Mouse (Mus musculus): ENCODE results near the gene Pou2f2. TPM values are rescaled to one million over a fixed set of nuclear protein-coding genes. Genes with fewer than 3 reads are reported as not detected.

Pou2f2 gene
- polyA plus RNA-seq, 1 experiment from 2014 or later: 0.52 TPM

- Histone ChIP-seq H3K27ac (replicated peaks) (no peak overlapping the region), H3K36me3 (ENCODE audit: control insufficient read depth, insufficient read depth, low read length) (no peaks in the 10 kb centered on the region), H3K9me3 (ENCODE audit: control insufficient read depth, low read length) (no peaks in the 10 kb centered on the region), H3K4me2 (replicated peaks; ENCODE audit: low read depth) (0 out of 2 replicates have a peak overlapping the region, but pooled peaks have one; percentile 20), H3K4me1 (replicated peaks; ENCODE audit: control insufficient read depth, insufficient read depth) (no peaks in the 10 kb centered on the region), H3K27me3 (ENCODE audit: control insufficient read depth, insufficient read depth, low read length) (peaks cover 11% of the 10 kb centered on the region), H3K4me3 (ENCODE audit: low read depth, low read length) (0 out of 2 replicates have a peak overlapping the region, but pooled peaks have one; percentile 4), H3K9ac (ENCODE audit: low read length) (no peak overlapping the region)
- WGBS: 6% methylated on average over 24 of the region's 25 CpGs
- DNase-seq (ENCODE audit: low spot score) (no peak), ATAC-seq (ENCODE audit: low FRiP score, low TSS enrichment) (no peak)
- TF ChIP-seq CTCF (IDR thresholded peaks at IDR 0.05; ENCODE audit: low read depth) (no peak), EP300 (optimal IDR thresholded peaks at IDR 0.05) (no peak)
Measured at GRCm38 (mm10) chr7:25132318-25132960, 47.1 kb downstream of the Pou2f2 start.

- ATAC-seq (ENCODE audit: low FRiP score, low TSS enrichment): no peak
- Histone ChIP-seq H3K4me2 (replicated peaks; ENCODE audit: low read depth) (no peak overlapping the region), H3K9me3 (ENCODE audit: control insufficient read depth, low read length) (no peaks in the 10 kb centered on the region), H3K27ac (replicated peaks) (no peak overlapping the region), H3K4me3 (ENCODE audit: low read depth, low read length) (no peak overlapping the region), H3K27me3 (ENCODE audit: control insufficient read depth, insufficient read depth, low read length) (peaks cover 11% of the 10 kb centered on the region), H3K9ac (ENCODE audit: low read length) (no peak overlapping the region), H3K4me1 (replicated peaks; ENCODE audit: control insufficient read depth, insufficient read depth) (no peaks in the 10 kb centered on the region), H3K36me3 (ENCODE audit: control insufficient read depth, insufficient read depth, low read length) (no peaks in the 10 kb centered on the region)
- 85% methylated on average over 11 of the region's 11 CpGs for WGBS
- no peak for DNase-seq (ENCODE audit: low spot score)
- TF ChIP-seq EP300 (optimal IDR thresholded peaks at IDR 0.05) (no peak), CTCF (IDR thresholded peaks at IDR 0.05; ENCODE audit: low read depth) (no peak)
Measured at GRCm38 (mm10) chr7:25131247-25131646, 48.3 kb downstream of the Pou2f2 start.

- DNase-seq (ENCODE audit: low spot score) (no peak), ATAC-seq (ENCODE audit: low FRiP score, low TSS enrichment) (no peak)
- TF ChIP-seq EP300 (optimal IDR thresholded peaks at IDR 0.05) (no peak), CTCF (IDR thresholded peaks at IDR 0.05; ENCODE audit: low read depth) (no peak)
- no peaks in the 10 kb centered on the region for H3K36me3 ChIP-seq (ENCODE audit: control insufficient read depth, insufficient read depth, low read length)
- H3K9ac ChIP-seq (ENCODE audit: low read length): no peak overlapping the region
- H3K4me2 ChIP-seq (replicated peaks; ENCODE audit: low read depth): no peak overlapping the region
- H3K27me3 ChIP-seq (ENCODE audit: control insufficient read depth, insufficient read depth, low read length): peaks cover 11% of the 10 kb centered on the region
- H3K4me1 ChIP-seq (replicated peaks; ENCODE audit: control insufficient read depth, insufficient read depth): no peaks in the 10 kb centered on the region
- no peaks in the 10 kb centered on the region for H3K9me3 ChIP-seq (ENCODE audit: control insufficient read depth, low read length)
- H3K4me3 ChIP-seq (ENCODE audit: low read depth, low read length): no peak overlapping the region
- H3K27ac ChIP-seq (replicated peaks): no peak overlapping the region
- WGBS: 80% methylated on average over 11 of the region's 11 CpGs
Measured at GRCm38 (mm10) chr7:25130565-25130964, 49.0 kb downstream of the Pou2f2 start.

- Histone ChIP-seq H3K27ac (replicated peaks) (no peak overlapping the region), H3K36me3 (ENCODE audit: control insufficient read depth, insufficient read depth, low read length) (no peaks in the 10 kb centered on the region), H3K9ac (ENCODE audit: low read length) (no peak overlapping the region), H3K27me3 (ENCODE audit: control insufficient read depth, insufficient read depth, low read length) (peaks cover 9% of the 10 kb centered on the region), H3K4me1 (replicated peaks; ENCODE audit: control insufficient read depth, insufficient read depth) (no peaks in the 10 kb centered on the region), H3K4me2 (replicated peaks; ENCODE audit: low read depth) (no peak overlapping the region), H3K4me3 (ENCODE audit: low read depth, low read length) (no peak overlapping the region), H3K9me3 (ENCODE audit: control insufficient read depth, low read length) (no peaks in the 10 kb centered on the region)
- WGBS: 44% methylated on average over 13 of the region's 13 CpGs
- DNase-seq (ENCODE audit: low spot score) (no peak), ATAC-seq (ENCODE audit: low FRiP score, low TSS enrichment) (no peak)
- no peak for TF ChIP-seq EP300 (optimal IDR thresholded peaks at IDR 0.05)
- no peak for TF ChIP-seq CTCF (IDR thresholded peaks at IDR 0.05; ENCODE audit: low read depth)
Measured at GRCm38 (mm10) chr7:25129390-25129979, 50.0 kb downstream of the Pou2f2 start.

- Histone ChIP-seq H3K27ac (replicated peaks) (no peak overlapping the region), H3K27me3 (ENCODE audit: control insufficient read depth, insufficient read depth, low read length) (peaks cover 9% of the 10 kb centered on the region), H3K9me3 (ENCODE audit: control insufficient read depth, low read length) (no peaks in the 10 kb centered on the region), H3K9ac (ENCODE audit: low read length) (no peak overlapping the region), H3K4me2 (replicated peaks; ENCODE audit: low read depth) (no peak overlapping the region), H3K4me1 (replicated peaks; ENCODE audit: control insufficient read depth, insufficient read depth) (no peaks in the 10 kb centered on the region), H3K4me3 (ENCODE audit: low read depth, low read length) (no peak overlapping the region), H3K36me3 (ENCODE audit: control insufficient read depth, insufficient read depth, low read length) (no peaks in the 10 kb centered on the region)
- WGBS: 57% methylated on average over 9 of the region's 9 CpGs
- TF ChIP-seq CTCF (IDR thresholded peaks at IDR 0.05; ENCODE audit: low read depth) (no peak), EP300 (optimal IDR thresholded peaks at IDR 0.05) (no peak)
- DNase-seq (ENCODE audit: low spot score) (no peak), ATAC-seq (ENCODE audit: low FRiP score, low TSS enrichment) (no peak)
Measured at GRCm38 (mm10) chr7:25127971-25128370, 51.6 kb downstream of the Pou2f2 start.

GRCm38 (mm10) chr7:25125716-25126281 is 53.7 kb downstream of the Pou2f2 start:
- 71% methylated on average over 10 of the region's 10 CpGs for WGBS
- H3K9ac ChIP-seq (ENCODE audit: low read length): no peak overlapping the region
- no peak overlapping the region for H3K4me3 ChIP-seq (ENCODE audit: low read depth, low read length)
- DNase-seq (ENCODE audit: low spot score): no peak
- no peak overlapping the region for H3K27ac ChIP-seq (replicated peaks)
- H3K9me3 ChIP-seq (ENCODE audit: control insufficient read depth, low read length): no peaks in the 10 kb centered on the region
- TF ChIP-seq CTCF (IDR thresholded peaks at IDR 0.05; ENCODE audit: low read depth): no peak
- no peak for TF ChIP-seq EP300 (optimal IDR thresholded peaks at IDR 0.05)
- no peaks in the 10 kb centered on the region for H3K4me1 ChIP-seq (replicated peaks; ENCODE audit: control insufficient read depth, insufficient read depth)
- ATAC-seq (ENCODE audit: low FRiP score, low TSS enrichment): no peak
- H3K36me3 ChIP-seq (ENCODE audit: control insufficient read depth, insufficient read depth, low read length): no peaks in the 10 kb centered on the region
- H3K4me2 ChIP-seq (replicated peaks; ENCODE audit: low read depth): no peak overlapping the region
- no peaks in the 10 kb centered on the region for H3K27me3 ChIP-seq (ENCODE audit: control insufficient read depth, insufficient read depth, low read length)
